Mouse (Mus musculus) stomach, embryonic 14.5 days (tissue): Measurements from ENCODE around the gene Elane. TPM values are rescaled to one million over a fixed set of nuclear protein-coding genes. Genes with fewer than 3 reads are reported as not detected.

Experiments
- ATAC-seq: fragments of 200-750 bp; cut with Nextera tagmentation; 2 replicates; pipeline ENCODE4 v1.8.0; 2017; ENCODE audit warnings: low read depth, moderate TSS enrichment; ENCODE audit not compliant: insufficient number of reproducible peaks, insufficient read depth, low FRiP score
- H3K27ac ChIP-seq: fragments of 300-500 bp; sonication (generic); 2 replicates; pipeline ENCODE4 v1.5.1; 2014; ENCODE audit warnings: mild to moderate bottlenecking, low read length, moderate library complexity, mixed read lengths
- H3K27me3 ChIP-seq: fragments of 300-500 bp; sonication (generic); 2 replicates; pipeline ENCODE4 v1.6.1; 2014; ENCODE audit warnings: low read length, control low read depth, mixed read lengths; ENCODE audit not compliant: control insufficient read depth, insufficient read depth
- H3K36me3 ChIP-seq: fragments of 300-500 bp; sonication (generic); 2 replicates; pipeline ENCODE4 v1.6.1; 2014; ENCODE audit warnings: mild to moderate bottlenecking, control low read depth, low read length, moderate library complexity, mixed read lengths; ENCODE audit not compliant: control insufficient read depth, insufficient read depth
- H3K4me1 ChIP-seq: fragments of 300-500 bp; sonication (generic); 2 replicates; pipeline ENCODE4 v1.6.1; 2014; ENCODE audit warnings: low read length, control low read depth, mixed read lengths; ENCODE audit not compliant: control insufficient read depth, insufficient read depth
- H3K4me2 ChIP-seq: fragments of 300-500 bp; sonication (generic); replicated peaks from 2 replicates; pipeline ENCODE4 v1.6.1; 2014; ENCODE audit warnings: low read depth, low read length, control low read depth
- H3K4me3 ChIP-seq: fragments of 300-500 bp; sonication (generic); 2 replicates; pipeline ENCODE4 v1.5.1; 2014; ENCODE audit warnings: low read depth, low read length, control low read depth
- H3K9ac ChIP-seq: fragments of 300-500 bp; sonication (generic); replicated peaks from 2 replicates; pipeline ENCODE4 v1.6.1; 2014; ENCODE audit warnings: low read depth, mild to moderate bottlenecking, control low read depth, low read length, moderate library complexity, mixed read lengths
- H3K9me3 ChIP-seq: fragments of 300-500 bp; sonication (generic); 2 replicates; pipeline ENCODE4 v1.6.1; 2016; ENCODE audit warnings: low read depth, low read length, control low read depth; ENCODE audit not compliant: control insufficient read depth
- WGBS: fragments of 180-500 bp; shearing (Covaris S2); extraction: QIAGEN DNeasy Blood & Tissue Kit; methylation state at CpG from one replicate; pipeline ENCODE4 v1.1.7; 2014; 5-methylcytosine and 5-hydroxymethylcytosine counted together
- polyA plus RNA-seq: library from polyadenylated mRNA; unstranded; fragments of >200 nt; fragmentation: Nextera tagmentation; extraction: Ambion mirVana; gene quantifications from 2 replicates; pipeline ENCODE4 v1.2.1, GENCODE M21; 2014

Gene Elane
- polyA plus RNA-seq, 1 experiment from 2014 or later = 3.3 TPM

GRCm38 (mm10) chr10:79925785-79926490 lies 39.9 kb downstream of the Elane start:
- 9% methylated on average over 14 of the region's 15 CpGs for WGBS
- H3K9me3 ChIP-seq = no peaks in the 10 kb centered on the region
- peak overlapping the region; percentile 83 for H3K4me2 ChIP-seq
- H3K9ac ChIP-seq = peak overlapping the region; percentile 85
- peaks cover under 1% of the 10 kb centered on the region for H3K36me3 ChIP-seq
- peak overlapping the region; percentile 77 for H3K4me3 ChIP-seq
- peaks cover 21% of the 10 kb centered on the region for H3K4me1 ChIP-seq
- ATAC-seq = no peak
- H3K27ac ChIP-seq = peak overlapping the region; percentile 79
- H3K27me3 ChIP-seq = peaks cover 14% of the 10 kb centered on the region

- peak within 1 kb of the TSS; percentile 85 for H3K9ac ChIP-seq
- H3K9me3 ChIP-seq = no peaks in the 10 kb centered on the region
- H3K4me3 ChIP-seq = peak within 1 kb of the TSS; percentile 77
- peaks cover 8% of the 10 kb centered on the region; the same call in 1 of the 2 replicates for H3K27me3 ChIP-seq
- peak within 1 kb of the TSS; percentile 96 for H3K27ac ChIP-seq
- under 1% methylated on average over 63 of the region's 63 CpGs for WGBS
- peak; percentile 77 for ATAC-seq
- peaks cover 22% of the 10 kb centered on the region for H3K4me1 ChIP-seq
- H3K4me2 ChIP-seq = peak within 1 kb of the TSS; percentile 83
- H3K36me3 ChIP-seq = peaks cover 9% of the 10 kb centered on the region
Measured at GRCm38 (mm10) chr10:79926491-79927323, 40.7 kb downstream of the Elane start, which contains the start of gene Arid3a. TSS of gene Arid3a (plus strand) at chr10:79927043.

GRCm38 (mm10) chr10:79927324-79928029 lies 41.4 kb downstream of the Elane start:
- peak overlapping the region; percentile 83 for H3K4me2 ChIP-seq
- ATAC-seq = peak; percentile 24; the same call in 1 of the 2 replicates
- WGBS = under 1% methylated on average over 54 of the region's 54 CpGs
- peak overlapping the region; percentile 77 for H3K4me3 ChIP-seq
- peak overlapping the region; percentile 85 for H3K9ac ChIP-seq
- H3K27ac ChIP-seq = peak overlapping the region; percentile 96
- H3K9me3 ChIP-seq = no peaks in the 10 kb centered on the region
- peaks cover 30% of the 10 kb centered on the region for H3K4me1 ChIP-seq
- peaks cover 7% of the 10 kb centered on the region; the same call in 1 of the 2 replicates for H3K27me3 ChIP-seq
- H3K36me3 ChIP-seq = peaks cover 13% of the 10 kb centered on the region

GRCm38 (mm10) chr10:79928030-79928694 lies 42.1 kb downstream of the Elane start:
- Histone ChIP-seq H3K36me3 (peaks cover 18% of the 10 kb centered on the region), H3K4me2 (peak overlapping the region; percentile 83), H3K9ac (peak overlapping the region; percentile 85), H3K4me1 (peaks cover 37% of the 10 kb centered on the region), H3K27me3 (peaks cover 1% of the 10 kb centered on the region; the same call in 1 of the 2 replicates), H3K4me3 (peak overlapping the region; percentile 77), H3K9me3 (no peaks in the 10 kb centered on the region), H3K27ac (peak overlapping the region; percentile 96)
- WGBS = under 1% methylated on average over 28 of the region's 29 CpGs
- no peak for ATAC-seq

- Histone ChIP-seq H3K4me3 (peak overlapping the region; percentile 77), H3K4me2 (peak overlapping the region; percentile 83), H3K9ac (no peak overlapping the region; the same call in 1 of the 2 replicates), H3K4me1 (peaks cover 46% of the 10 kb centered on the region), H3K36me3 (peaks cover 22% of the 10 kb centered on the region), H3K9me3 (no peaks in the 10 kb centered on the region), H3K27ac (peak overlapping the region; percentile 48; the same call in 1 of the 2 replicates), H3K27me3 (no peaks in the 10 kb centered on the region)
- ATAC-seq = no peak
- WGBS = 17% methylated on average over 9 of the region's 9 CpGs
Measured at GRCm38 (mm10) chr10:79928907-79929701, 43.1 kb downstream of the Elane start.

GRCm38 (mm10) chr10:79929967-79930825 lies 44.1 kb downstream of the Elane start:
- ATAC-seq = no peak
- Histone ChIP-seq H3K36me3 (peaks cover 22% of the 10 kb centered on the region), H3K4me1 (peaks cover 54% of the 10 kb centered on the region), H3K27ac (no peak overlapping the region), H3K27me3 (no peaks in the 10 kb centered on the region), H3K9ac (no peak overlapping the region), H3K9me3 (no peaks in the 10 kb centered on the region), H3K4me3 (no peak overlapping the region), H3K4me2 (no peak overlapping the region)
- WGBS = 87% methylated on average over 18 of the region's 18 CpGs

GRCm38 (mm10) chr10:79930826-79931186 lies 44.8 kb downstream of the Elane start:
- H3K36me3 ChIP-seq = peaks cover 22% of the 10 kb centered on the region
- H3K4me1 ChIP-seq = peaks cover 50% of the 10 kb centered on the region
- H3K9me3 ChIP-seq = no peaks in the 10 kb centered on the region
- H3K27me3 ChIP-seq = no peaks in the 10 kb centered on the region
- ATAC-seq = no peak
- H3K4me2 ChIP-seq = no peak overlapping the region
- no peak overlapping the region for H3K27ac ChIP-seq
- H3K4me3 ChIP-seq = no peak overlapping the region
- H3K9ac ChIP-seq = no peak overlapping the region
- 92% methylated on average over 16 of the region's 16 CpGs for WGBS
